Mouse (Mus musculus) midbrain, embryonic 10.5 days (tissue): Measurements from ENCODE around the gene Pcdh7. TPM values are rescaled to one million over a fixed set of nuclear protein-coding genes. Genes with fewer than 3 reads are reported as not detected.

ENCODE experiments used
- DNase-seq: peaks from one replicate; pipeline ENCODE4 v3.0.0-alpha.2; 2017; ENCODE audit warnings: low spot score
- H3K27ac ChIP-seq: fragments of 300-500 bp; sonication (generic); replicated peaks from 2 replicates; pipeline ENCODE4 v1.5.1; 2016; ENCODE audit warnings: mild to moderate bottlenecking
- H3K27me3 ChIP-seq: fragments of 300-500 bp; sonication (generic); 2 replicates; pipeline ENCODE4 v1.6.1; 2016; ENCODE audit warnings: low read depth, mild to moderate bottlenecking; ENCODE audit not compliant: poor library complexity, severe bottlenecking
- H3K36me3 ChIP-seq: fragments of 300-500 bp; sonication (generic); 2 replicates; pipeline ENCODE4 v1.6.1; 2016; ENCODE audit warnings: mild to moderate bottlenecking, moderate library complexity
- H3K4me1 ChIP-seq: fragments of 300-500 bp; sonication (generic); 2 replicates; pipeline ENCODE4 v1.6.1; 2016
- H3K4me3 ChIP-seq: fragments of 300-500 bp; sonication (generic); 2 replicates; pipeline ENCODE4 v1.5.1; 2016; ENCODE audit warnings: mild to moderate bottlenecking, moderate library complexity
- H3K9me3 ChIP-seq: fragments of 300-500 bp; sonication (generic); replicated peaks from 2 replicates; pipeline ENCODE4 v1.6.1; 2016; ENCODE audit warnings: mild to moderate bottlenecking
- WGBS: fragments of 180-500 bp; shearing (Covaris S2); methylation state at CpG from one replicate; pipeline ENCODE4 v1.1.7; 2016; 5-methylcytosine and 5-hydroxymethylcytosine counted together
- polyA plus RNA-seq: library from polyadenylated mRNA; unstranded; fragments of >200 nt; fragmentation: Nextera tagmentation; extraction: Ambion mirVana; gene quantifications from 2 replicates; pipeline ENCODE4 v1.2.1, GENCODE M21; 2016

The Pcdh7 gene
- polyA plus RNA-seq, 1 experiment from 2014 or later = 4.0 TPM

- Histone ChIP-seq H3K36me3 (no peaks in the 10 kb centered on the region), H3K4me3 (no peak overlapping the region), H3K9me3 (no peaks in the 10 kb centered on the region), H3K27ac (no peak overlapping the region), H3K27me3 (no peaks in the 10 kb centered on the region), H3K4me1 (peaks cover 11% of the 10 kb centered on the region)
- DNase-seq = no peak
These were observed 41.2 kb downstream of the Pcdh7 start for GRCm38 (mm10) chr5:57758968-57759367.

GRCm38 (mm10) chr5:57760069-57761063 is 42.6 kb downstream of the Pcdh7 start:
- WGBS = 76% methylated on average over 6 of the region's 6 CpGs
- Histone ChIP-seq H3K9me3 (no peaks in the 10 kb centered on the region), H3K27ac (no peak overlapping the region), H3K4me1 (peaks cover 16% of the 10 kb centered on the region), H3K36me3 (no peaks in the 10 kb centered on the region), H3K27me3 (no peaks in the 10 kb centered on the region), H3K4me3 (no peak overlapping the region)
- no peak for DNase-seq

DNA sequence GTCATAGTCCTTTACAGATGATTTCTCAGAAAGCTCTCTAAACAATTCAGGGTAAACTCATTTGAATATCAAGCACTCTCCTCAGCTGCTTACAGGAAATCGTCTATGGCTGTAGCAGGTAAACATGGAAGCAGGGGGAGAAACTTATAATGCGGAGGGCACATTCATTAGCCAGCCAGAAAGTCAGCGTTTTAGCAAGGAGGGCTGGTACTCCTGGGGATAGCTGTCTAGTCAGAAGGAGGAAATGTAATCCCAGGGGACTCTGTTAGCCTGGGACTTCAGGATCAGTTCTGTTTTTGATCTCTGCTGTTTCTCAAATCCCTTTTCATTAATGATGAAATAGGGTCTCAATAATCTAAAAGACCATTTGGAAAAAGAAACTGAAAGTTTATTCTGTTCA is 47.6 kb downstream of the Pcdh7 start:
- Histone ChIP-seq H3K9me3 (no peaks in the 10 kb centered on the region), H3K36me3 (no peaks in the 10 kb centered on the region), H3K27me3 (no peaks in the 10 kb centered on the region), H3K4me3 (no peak overlapping the region), H3K27ac (no peak overlapping the region), H3K4me1 (peaks cover 6% of the 10 kb centered on the region; the same call in 1 of the 2 replicates)
- DNase-seq = no peak
- 43% methylated on average over 3 of the region's 3 CpGs for whole genome bisulfite sequencing

- Histone ChIP-seq H3K27ac (no peak overlapping the region), H3K4me3 (no peak overlapping the region), H3K4me1 (peaks cover 6% of the 10 kb centered on the region; the same call in 1 of the 2 replicates), H3K9me3 (no peaks in the 10 kb centered on the region), H3K27me3 (no peaks in the 10 kb centered on the region), H3K36me3 (no peaks in the 10 kb centered on the region)
- WGBS = 79% methylated on average over 3 of the region's 3 CpGs
- DNase-seq = no peak
These were observed 49.6 kb downstream of the Pcdh7 start for GRCm38 (mm10) chr5:57767346-57767745.

DNA sequence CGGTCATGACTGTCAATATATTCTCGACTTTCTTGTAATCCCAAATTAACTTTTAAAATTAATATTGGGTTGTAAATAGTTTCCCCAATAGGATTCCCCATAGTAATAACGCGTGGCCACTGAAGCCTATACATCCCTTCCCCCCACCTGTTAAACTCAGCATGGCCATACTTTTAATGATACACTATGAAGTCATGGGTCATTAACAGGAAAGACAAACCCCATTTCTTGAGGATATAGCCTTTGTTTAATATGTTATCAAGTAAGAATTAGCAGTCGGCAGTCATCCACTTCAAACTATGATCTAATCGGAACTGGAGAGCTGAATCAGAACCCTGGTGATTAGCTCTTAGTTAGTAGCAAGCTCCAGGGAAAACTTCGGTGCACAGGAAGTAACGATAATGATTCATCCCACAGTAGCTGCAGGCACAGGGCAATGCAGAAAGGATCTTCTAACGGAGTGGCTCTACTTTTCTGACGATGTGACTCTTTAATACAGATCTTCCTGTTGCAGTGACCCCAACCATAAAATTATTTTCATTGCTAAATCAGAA is 50.8 kb downstream of the Pcdh7 start:
- 90% methylated on average over 10 of the region's 10 CpGs for WGBS
- no peak overlapping the region for H3K27ac ChIP-seq
- H3K4me1 ChIP-seq = peaks cover 6% of the 10 kb centered on the region; the same call in 1 of the 2 replicates
- DNase-seq = no peak
- H3K9me3 ChIP-seq = no peaks in the 10 kb centered on the region
- H3K27me3 ChIP-seq = no peaks in the 10 kb centered on the region
- H3K36me3 ChIP-seq = no peaks in the 10 kb centered on the region
- H3K4me3 ChIP-seq = no peak overlapping the region

- H3K4me1 ChIP-seq = peaks cover 6% of the 10 kb centered on the region; the same call in 1 of the 2 replicates
- DNase-seq = no peak
- WGBS = 96% methylated on average over 7 of the region's 7 CpGs
- no peaks in the 10 kb centered on the region for H3K9me3 ChIP-seq
- no peak overlapping the region for H3K27ac ChIP-seq
- H3K27me3 ChIP-seq = no peaks in the 10 kb centered on the region
- H3K4me3 ChIP-seq = no peak overlapping the region
- no peaks in the 10 kb centered on the region for H3K36me3 ChIP-seq
These were observed 51.9 kb downstream of the Pcdh7 start for GRCm38 (mm10) chr5:57769644-57770043.

DNA sequence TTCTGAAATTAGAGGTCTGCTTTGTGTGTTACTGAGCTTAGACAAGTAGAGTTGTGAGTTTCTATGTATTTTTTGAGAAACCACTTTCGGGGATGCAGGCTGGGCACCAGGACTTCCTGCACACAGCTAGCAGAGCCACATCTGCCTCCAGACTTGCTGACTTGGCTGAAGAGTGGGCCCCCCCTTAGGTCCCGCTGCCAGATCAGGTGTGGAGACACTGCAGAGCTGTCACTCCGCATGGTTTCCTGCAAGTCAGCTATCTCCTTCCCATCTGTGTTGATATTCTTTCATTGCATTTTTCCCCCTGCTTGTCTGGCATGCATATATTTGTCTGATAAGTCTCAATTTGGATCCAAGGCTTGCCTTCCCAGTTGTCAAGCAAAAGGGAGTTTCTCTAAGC is 52.6 kb downstream of the Pcdh7 start:
- 75% methylated on average over 3 of the region's 3 CpGs for WGBS
- Histone ChIP-seq H3K9me3 (no peaks in the 10 kb centered on the region), H3K4me3 (no peak overlapping the region), H3K27ac (no peak overlapping the region), H3K36me3 (no peaks in the 10 kb centered on the region), H3K27me3 (no peaks in the 10 kb centered on the region), H3K4me1 (peaks cover 1% of the 10 kb centered on the region; the same call in 1 of the 2 replicates)
- DNase-seq = no peak

- no peak for DNase-seq
- whole genome bisulfite sequencing = 73% methylated on average over 6 of the region's 6 CpGs
These were observed 53.4 kb downstream of the Pcdh7 start for GRCm38 (mm10) chr5:57771122-57771521.

GRCm38 (mm10) chr5:57772711-57773110 is 54.9 kb downstream of the Pcdh7 start:
- no peaks in the 10 kb centered on the region for H3K4me1 ChIP-seq
- no peaks in the 10 kb centered on the region for H3K36me3 ChIP-seq
- no peak overlapping the region for H3K4me3 ChIP-seq
- DNase-seq = no peak
- WGBS = 94% methylated on average over 3 of the region's 3 CpGs
- no peaks in the 10 kb centered on the region for H3K9me3 ChIP-seq
- no peak overlapping the region for H3K27ac ChIP-seq
- H3K27me3 ChIP-seq = no peaks in the 10 kb centered on the region

More at GRCm38 (mm10) chr5:57771122-57771521, 53.4 kb downstream of the Pcdh7 start:
- Histone ChIP-seq H3K36me3 (no peaks in the 10 kb centered on the region), H3K4me3 (no peak overlapping the region), H3K27ac (no peak overlapping the region), H3K9me3 (no peaks in the 10 kb centered on the region), H3K4me1 (no peaks in the 10 kb centered on the region), H3K27me3 (no peaks in the 10 kb centered on the region)

- Histone ChIP-seq H3K27me3 (no peaks in the 10 kb centered on the region), H3K4me3 (no peak overlapping the region), H3K27ac (no peak overlapping the region), H3K36me3 (no peaks in the 10 kb centered on the region), H3K4me1 (peaks cover 3% of the 10 kb centered on the region; the same call in 1 of the 2 replicates), H3K9me3 (no peaks in the 10 kb centered on the region)
- WGBS = 78% methylated on average over 2 of the region's 2 CpGs
- DNase-seq = no peak
These were observed 56.7 kb downstream of the Pcdh7 start for GRCm38 (mm10) chr5:57774496-57774895.

- Histone ChIP-seq H3K27ac (no peak overlapping the region), H3K27me3 (no peaks in the 10 kb centered on the region), H3K4me1 (peaks cover 3% of the 10 kb centered on the region; the same call in 1 of the 2 replicates), H3K9me3 (no peaks in the 10 kb centered on the region), H3K36me3 (no peaks in the 10 kb centered on the region), H3K4me3 (no peak overlapping the region)
- WGBS = 31% methylated on average over 3 of the region's 3 CpGs
- DNase-seq = no peak
These were observed 60.3 kb downstream of the Pcdh7 start for GRCm38 (mm10) chr5:57778093-57778492.

DNA sequence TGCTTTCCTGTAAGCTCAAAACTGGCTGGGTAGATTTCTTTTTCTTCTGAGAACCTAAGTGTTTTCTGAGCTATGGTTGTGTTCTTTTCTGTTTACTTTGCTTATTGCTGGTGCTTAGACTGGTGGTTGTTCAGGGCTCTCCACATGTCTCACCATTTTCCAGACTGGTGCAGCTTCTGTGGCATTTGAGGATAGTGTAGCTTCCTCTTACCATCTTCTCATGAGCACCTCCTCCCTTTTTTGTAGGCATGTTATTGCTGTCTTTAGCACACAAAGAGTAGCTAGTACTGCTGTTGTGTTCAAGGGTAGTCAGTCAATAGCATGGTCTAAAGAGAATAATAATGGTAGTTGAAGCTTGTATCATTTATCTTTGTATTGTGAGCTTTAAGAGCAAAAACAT is 62.2 kb downstream of the Pcdh7 start:
- DNase-seq = no peak
- Histone ChIP-seq H3K36me3 (no peaks in the 10 kb centered on the region), H3K9me3 (no peaks in the 10 kb centered on the region), H3K27ac (no peak overlapping the region), H3K27me3 (no peaks in the 10 kb centered on the region), H3K4me1 (peaks cover 3% of the 10 kb centered on the region; the same call in 1 of the 2 replicates), H3K4me3 (no peak overlapping the region)

- Histone ChIP-seq H3K36me3 (no peaks in the 10 kb centered on the region), H3K27ac (no peak overlapping the region), H3K9me3 (no peaks in the 10 kb centered on the region), H3K4me3 (no peak overlapping the region), H3K27me3 (no peaks in the 10 kb centered on the region), H3K4me1 (peaks cover 3% of the 10 kb centered on the region; the same call in 1 of the 2 replicates)
- DNase-seq = no peak
- WGBS = 90% methylated on average over 4 of the region's 4 CpGs
These were observed 62.8 kb downstream of the Pcdh7 start for GRCm38 (mm10) chr5:57780574-57780973.
